Mouse (Mus musculus) NIH3T3 (cell line): ENCODE measurements around the gene Loxl1.

Experiments used
- DNase-seq: peaks from one replicate; pipeline ENCODE4 v3.0.0-alpha.2; 2012; ENCODE audit warnings: low read depth

Loxl1 gene

GRCm38 (mm10) chr9:58250322-58250721 lies 62.7 kb downstream of the Loxl1 start:
- DNase-seq: no peak

GRCm38 (mm10) chr9:58249592-58250192 lies 63.3 kb downstream of the Loxl1 start, which contains the start of gene Pml:
TSS of gene Pml (minus strand) at chr9:58249786.
- DNase-seq: peak; percentile 84

GRCm38 (mm10) chr9:58248746-58249413 lies 64.1 kb downstream of the Loxl1 start:
- peak; percentile 21 for DNase-seq

- DNase-seq: peak; percentile 93
Measured at GRCm38 (mm10) chr9:58247064-58247759, 65.8 kb downstream of the Loxl1 start.

- DNase-seq: no peak
Measured at GRCm38 (mm10) chr9:58246083-58246591, 66.8 kb downstream of the Loxl1 start.

- no peak for DNase-seq
Measured at GRCm38 (mm10) chr9:58243696-58244095, 69.3 kb downstream of the Loxl1 start.

- no peak for DNase-seq
Measured at GRCm38 (mm10) chr9:58242696-58243095, 70.3 kb downstream of the Loxl1 start.

GRCm38 (mm10) chr9:58241780-58242485 lies 71.1 kb downstream of the Loxl1 start:
- peak; percentile 39 for DNase-seq
